Mouse (Mus musculus): ENCODE data around the gene Kmt2e. TPM values are rescaled to one million over a fixed set of nuclear protein-coding genes. Genes with fewer than 3 reads are reported as not detected.

Gene Kmt2e
- total RNA-seq (2022), result 100 to 1,000 TPM in 2 of 4 experiments, 10 to 100 TPM in 2; 71.4 to 117 (median 87.8) TPM

- DNase-seq, result peak; percentile 89
Observed at GRCm38 (mm10) chr5:23433720-23434597, at the start of gene Kmt2e. Kmt2e (plus strand) TSS chr5:23434441.

- no peak for DNase-seq
Observed at GRCm38 (mm10) chr5:23385136-23385535, 49.1 kb upstream of the Kmt2e start.

GRCm38 (mm10) chr5:23385763-23386217 is 48.5 kb upstream of the Kmt2e start:
- no peak for DNase-seq

GRCm38 (mm10) chr5:23386562-23387312 is 47.5 kb upstream of the Kmt2e start:
- peak; percentile 85 for DNase-seq

- no peak for DNase-seq
Observed at GRCm38 (mm10) chr5:23387313-23387666, 47.0 kb upstream of the Kmt2e start.

GRCm38 (mm10) chr5:23388091-23388490 is 46.1 kb upstream of the Kmt2e start:
- no peak for DNase-seq

- DNase-seq, result no peak
Observed at GRCm38 (mm10) chr5:23389601-23390305, 44.5 kb upstream of the Kmt2e start.

GRCm38 (mm10) chr5:23391714-23392113 is 42.5 kb upstream of the Kmt2e start:
- no peak for DNase-seq

GRCm38 (mm10) chr5:23393870-23394269 is 40.4 kb upstream of the Kmt2e start:
- DNase-seq, result no peak

- DNase-seq, result no peak
Observed at GRCm38 (mm10) chr5:23394366-23395145, 39.7 kb upstream of the Kmt2e start.

- no peak for DNase-seq
Observed at GRCm38 (mm10) chr5:23395721-23396120, 38.5 kb upstream of the Kmt2e start.

- no peak for DNase-seq
Observed at GRCm38 (mm10) chr5:23396756-23397155, 37.5 kb upstream of the Kmt2e start.

GRCm38 (mm10) chr5:23400156-23400555 is 34.1 kb upstream of the Kmt2e start:
- DNase-seq, result no peak

- no peak for DNase-seq
Observed at GRCm38 (mm10) chr5:23400868-23401267, 33.4 kb upstream of the Kmt2e start.

- DNase-seq, result no peak
Observed at GRCm38 (mm10) chr5:23401368-23401767, 32.9 kb upstream of the Kmt2e start.

- DNase-seq, result no peak
Observed at GRCm38 (mm10) chr5:23401999-23402398, 32.2 kb upstream of the Kmt2e start.

- DNase-seq, result no peak
Observed at GRCm38 (mm10) chr5:23403161-23403560, 31.1 kb upstream of the Kmt2e start.

- DNase-seq, result no peak
Observed at GRCm38 (mm10) chr5:23405666-23406404, 28.4 kb upstream of the Kmt2e start.

- no peak for DNase-seq
Observed at GRCm38 (mm10) chr5:23406405-23406745, 27.9 kb upstream of the Kmt2e start.

- no peak for DNase-seq
Observed at GRCm38 (mm10) chr5:23408106-23408505, 26.1 kb upstream of the Kmt2e start.

GRCm38 (mm10) chr5:23410040-23410717 is 24.1 kb upstream of the Kmt2e start:
- DNase-seq, result no peak
